Mouse (Mus musculus): ENCODE data around the gene Lrriq1. TPM values are rescaled to one million over a fixed set of nuclear protein-coding genes. Genes with fewer than 3 reads are reported as not detected.
A peak's percentile ranks its signal among the peaks of the same experiment; 100 is the strongest.

The Lrriq1 gene
- total RNA-seq, 2 experiments from 2014 or later = 0.30 TPM

- no peak for DNase-seq
Measured at GRCm38 (mm10) chr10:103029132-103029729, 206.9 kb downstream of the Lrriq1 start.

GRCm38 (mm10) chr10:103028253-103029131 is 207.6 kb downstream of the Lrriq1 start:
- DNase-seq = peak in 1 of 2 experiments; percentile 5

GRCm38 (mm10) chr10:103027931-103028252 is 208.2 kb downstream of the Lrriq1 start:
- no peak for DNase-seq

GRCm38 (mm10) chr10:103027226-103027930 is 208.7 kb downstream of the Lrriq1 start:
- no peak for DNase-seq

- DNase-seq = no peak
Measured at GRCm38 (mm10) chr10:103026636-103027225, 209.4 kb downstream of the Lrriq1 start.

- DNase-seq = no peak
Measured at GRCm38 (mm10) chr10:103002556-103002955, 233.6 kb downstream of the Lrriq1 start.

GRCm38 (mm10) chr10:103000902-103001301 is 235.2 kb downstream of the Lrriq1 start:
- no peak for DNase-seq

GRCm38 (mm10) chr10:102999584-102999983 is 236.5 kb downstream of the Lrriq1 start:
- no peak for DNase-seq

Other genes starting within 250 kb of the Lrriq1 start
- not detected for gene Alx1, start 206.1 kb downstream of the Lrriq1 start, total RNA-seq (2021)
- 1 to 10 TPM; 3.9 to 6.6 TPM for gene Slc6a15, start 131.5 kb upstream of the Lrriq1 start, total RNA-seq (2021)

Data from adrenal gland, postnatal 36 days (tissue).